Mouse (Mus musculus): ENCODE results near the gene Vdac1.

DNA sequence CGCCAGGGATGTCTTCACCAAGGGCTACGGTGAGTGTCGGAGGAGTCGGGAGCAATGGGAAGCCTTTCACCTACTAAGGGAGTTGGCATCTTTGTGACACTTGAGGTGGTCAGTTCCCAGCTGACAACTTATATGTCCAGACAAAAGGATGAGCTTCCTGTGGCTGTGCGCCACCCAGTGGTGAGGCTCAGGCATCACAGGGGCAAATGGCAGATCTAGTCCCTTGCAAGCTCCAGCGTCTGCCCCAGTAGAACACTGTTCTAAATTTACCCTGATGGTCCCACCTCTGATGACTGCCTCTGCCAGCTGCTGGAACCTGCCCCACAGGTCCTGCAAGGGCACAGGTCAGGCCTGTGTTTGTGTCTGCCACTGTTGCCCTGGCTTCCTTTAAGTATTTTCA, 13.7 kb downstream of the Vdac1 start:
- peak; percentile 93 for TF ChIP-seq CTCF (IDR thresholded peaks at IDR 0.05; ENCODE audit: extremely low read depth, insufficient read length, insufficient replicate concordance, low read depth, low read length)
- TF ChIP-seq POLR2A (IDR thresholded peaks at IDR 0.05; ENCODE audit: low read depth, low read length), result no peak
